Mouse (Mus musculus): ENCODE results near the gene Lmtk3.

DNA sequence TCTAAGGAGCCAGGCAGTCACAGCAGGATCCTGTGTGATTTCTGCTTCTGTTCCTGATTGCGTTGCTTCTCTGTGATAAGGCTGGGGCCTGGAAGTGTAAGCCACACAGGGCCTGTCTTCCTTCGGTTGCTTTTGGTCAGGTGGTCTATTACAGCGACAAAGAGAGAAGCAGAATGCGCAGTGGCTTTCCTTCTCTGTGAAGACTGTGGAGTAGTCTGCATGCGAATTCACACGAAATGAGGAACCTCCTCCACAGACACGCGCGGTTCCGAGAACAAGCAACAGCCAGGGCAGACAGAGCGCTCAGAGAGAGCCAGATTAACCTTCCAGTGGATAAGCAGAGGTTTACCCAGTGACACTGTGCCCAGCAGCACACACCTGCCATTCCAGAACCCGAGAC is 42.2 kb upstream of the Lmtk3 start:
- no peak for TF ChIP-seq CTCF (IDR thresholded peaks at IDR 0.05; ENCODE audit: borderline replicate concordance, insufficient read depth, low read depth, low read length)
- TF ChIP-seq POLR2A (IDR thresholded peaks at IDR 0.05; ENCODE audit: borderline replicate concordance, insufficient read depth, low read length), result no peak

All from cerebellum, adult 2 months (tissue).